In the genomic region with DNA sequence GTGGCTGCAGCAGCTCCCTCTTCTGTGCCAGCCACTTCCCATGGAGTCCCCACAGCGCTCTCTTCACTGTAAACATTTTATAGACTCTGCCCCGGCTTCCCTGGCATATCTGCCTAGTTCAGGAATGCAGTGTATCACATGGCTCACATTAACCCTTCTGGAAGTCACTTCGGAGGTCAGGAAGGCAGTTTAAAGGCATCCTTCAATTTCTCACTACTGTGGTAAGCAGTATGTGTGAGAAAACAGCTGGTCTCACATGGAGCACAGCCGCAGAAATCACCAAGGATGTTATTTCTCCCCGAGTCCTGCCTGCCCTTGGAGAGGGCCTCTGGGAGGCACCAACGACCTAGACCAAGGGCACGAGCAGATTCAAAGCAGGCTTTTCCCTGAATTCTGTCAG, we compare ENCODE assay signal across 12 mouse cellular contexts.
DNase-seq lines count a peak whose midpoint lies in the region; ATAC-seq lines count a peak whose summit lies in the region.
"Had no signal": no experiment of that assay in that cellular context is flagged by ENCODE, and none has a peak within 500 bp of the region (broad histone marks: within the 10 kb centered on the region; RNA-seq: fewer than 3 reads in every experiment).

No protein-coding gene starts in this region.

- no peaks in the 10 kb centered on the region for H3K27me3 ChIP-seq in heart, embryonic 14.5 days (ENCODE audit: control insufficient read depth, insufficient read depth, low read length)
- H3K27me3 ChIP-seq in lung, embryonic 16.5 days (ENCODE audit: control insufficient read depth, insufficient read depth, low read depth, low read length), result no peaks in the 10 kb centered on the region
- no peaks in the 10 kb centered on the region for H3K27me3 ChIP-seq in forebrain, embryonic 13.5 days
- no peaks in the 10 kb centered on the region for H3K27me3 ChIP-seq in neural tube, embryonic 14.5 days (ENCODE audit: control insufficient read depth, insufficient read depth, low read length)
- H3K27me3 ChIP-seq: CH12.LX had no signal

- WGBS in heart, embryonic 14.5 days, result 16% methylated on average over 7 of the region's 7 CpGs
- 20% methylated on average over 7 of the region's 7 CpGs for WGBS in lung, embryonic 16.5 days
- WGBS in forebrain, embryonic 13.5 days, result 75% methylated on average over 7 of the region's 7 CpGs
- 50% methylated on average over 7 of the region's 7 CpGs for WGBS in neural tube, embryonic 14.5 days

- no peak for ATAC-seq in heart, embryonic 14.5 days (ENCODE audit: insufficient number of reproducible peaks, insufficient read depth, low FRiP score, low read depth)
- ATAC-seq in lung, embryonic 16.5 days (ENCODE audit: low read depth), result peak; percentile 22
- ATAC-seq in forebrain, embryonic 13.5 days, result no peak
- peak; percentile 35; the same call in 1 of the 2 replicates for ATAC-seq in neural tube, embryonic 14.5 days (ENCODE audit: low read depth)
- ATAC-seq: activated CD4-positive, CD25-positive, alpha-beta regulatory T cell, adult 4 months had no signal

- no peak for DNase-seq in heart, adult 8-10 months (ENCODE audit: low spot score)
- no peak for DNase-seq in lung, postnatal 25 days (ENCODE audit: low spot score)
- DNase-seq in frontal cortex, postnatal 10 days (ENCODE audit: low spot score in 2 of 2), result no peak
- DNase-seq in layer of hippocampus, adult 9-10 months (ENCODE audit: low spot score), result no peak
- DNase-seq: cerebellum, adult 18-20 months; gastrocnemius, postnatal 10 days had no signal

- H3K27ac ChIP-seq in heart, embryonic 14.5 days (replicated peaks in 1 of 2; ENCODE audit: control insufficient read depth in 1 of 2, insufficient read depth in 1 of 2, low read depth in 2 of 2, low read length in 2 of 2), result peak overlapping the region; percentile 53 to 72
- peak overlapping the region; percentile 77 for H3K27ac ChIP-seq in lung, embryonic 16.5 days (ENCODE audit: low read length)
- peak overlapping the region; percentile 48 for H3K27ac ChIP-seq in forebrain, embryonic 13.5 days
- H3K27ac ChIP-seq in neural tube, embryonic 14.5 days (ENCODE audit: low read depth, low read length), result no peak overlapping the region

- no peaks in the 10 kb centered on the region for H3K9me3 ChIP-seq in heart, embryonic 14.5 days (ENCODE audit: control insufficient read depth, low read length)
- no peaks in the 10 kb centered on the region for H3K9me3 ChIP-seq in lung, embryonic 16.5 days (ENCODE audit: control insufficient read depth, low read length)
- H3K9me3 ChIP-seq in forebrain, embryonic 13.5 days (replicated peaks), result no peaks in the 10 kb centered on the region
- H3K9me3 ChIP-seq in neural tube, embryonic 14.5 days (ENCODE audit: control insufficient read depth, low read length), result no peaks in the 10 kb centered on the region

- H3K4me2 ChIP-seq in heart, embryonic 14.5 days (ENCODE audit: low read length), result no peak overlapping the region
- H3K4me2 ChIP-seq in lung, embryonic 16.5 days (ENCODE audit: low read depth, low read length), result no peak overlapping the region
- no peak overlapping the region for H3K4me2 ChIP-seq in forebrain, embryonic 13.5 days
- H3K4me2 ChIP-seq in neural tube, embryonic 14.5 days (ENCODE audit: low read depth, low read length), result no peak overlapping the region

- H3K4me1 ChIP-seq in heart, embryonic 14.5 days (ENCODE audit: control insufficient read depth in 2 of 2, insufficient read depth in 2 of 2, low read length in 2 of 2), result peaks cover 17 to 39% of the 10 kb centered on the region in 2 experiments
- peaks cover 49% of the 10 kb centered on the region for H3K4me1 ChIP-seq in lung, embryonic 16.5 days (replicated peaks; ENCODE audit: control insufficient read depth, insufficient read depth, low read length)
- peaks cover 34% of the 10 kb centered on the region for H3K4me1 ChIP-seq in forebrain, embryonic 13.5 days
- H3K4me1 ChIP-seq in neural tube, embryonic 14.5 days (ENCODE audit: control insufficient read depth, insufficient read depth, low read length), result peaks cover 7% of the 10 kb centered on the region; the same call in 1 of the 2 replicates

- no peak overlapping the region for H3K4me3 ChIP-seq in heart, embryonic 14.5 days (ENCODE audit: control insufficient read depth in 1 of 2, insufficient read depth in 1 of 2, low read depth in 1 of 2, low read length in 2 of 2)
- no peak overlapping the region for H3K4me3 ChIP-seq in lung, embryonic 16.5 days (ENCODE audit: low read length)
- H3K4me3 ChIP-seq in forebrain, embryonic 13.5 days, result no peak overlapping the region
- no peak overlapping the region for H3K4me3 ChIP-seq in neural tube, embryonic 14.5 days (ENCODE audit: low read depth, low read length)

- H3K36me3 ChIP-seq in heart, embryonic 14.5 days (ENCODE audit: control insufficient read depth, insufficient read depth, low read length), result peaks cover 39% of the 10 kb centered on the region
- peaks cover 14% of the 10 kb centered on the region for H3K36me3 ChIP-seq in lung, embryonic 16.5 days (ENCODE audit: control insufficient read depth, insufficient read depth, low read length)
- peaks cover 52% of the 10 kb centered on the region for H3K36me3 ChIP-seq in forebrain, embryonic 13.5 days (ENCODE audit: poor library complexity, severe bottlenecking)
- H3K36me3 ChIP-seq in neural tube, embryonic 14.5 days (ENCODE audit: control insufficient read depth, insufficient read depth, low read length), result peaks cover 30% of the 10 kb centered on the region

- peak overlapping the region; percentile 18; the same call in 1 of the 2 replicates for H3K9ac ChIP-seq in heart, embryonic 14.5 days (ENCODE audit: low read length)
- no peak overlapping the region for H3K9ac ChIP-seq in lung, embryonic 16.5 days (ENCODE audit: low read length)
- H3K9ac ChIP-seq in forebrain, embryonic 13.5 days, result no peak overlapping the region
- H3K9ac ChIP-seq in neural tube, embryonic 14.5 days (replicated peaks; ENCODE audit: low read depth, low read length), result no peak overlapping the region

Comparison
In these comparisons a context has a peak if more than half of its experiments do, and no peak if none do; other contexts are left out.
1. ATAC-seq: peak in lung, embryonic 16.5 days (single experiment) and neural tube, embryonic 14.5 days (single experiment); none in heart, embryonic 14.5 days (single experiment) and forebrain, embryonic 13.5 days (single experiment).